Mouse (Mus musculus) gastrocnemius, adult 2 months (tissue): ENCODE data around the gene Sumf1. TPM values are rescaled to one million over a fixed set of nuclear protein-coding genes. Genes with fewer than 3 reads are reported as not detected.

Experiments
- DNase-seq: peaks from one replicate; pipeline ENCODE4 v3.0.0; 2022
- H3K27ac ChIP-seq: fragments of 200-600 bp; 2 replicates; pipeline ENCODE4 v1.8.1; 2022; ENCODE audit warnings: mild to moderate bottlenecking
- H3K4me3 ChIP-seq: fragments of 200-600 bp; 2 replicates; pipeline ENCODE4 v1.8.1; 2022; ENCODE audit warnings: mild to moderate bottlenecking, moderate library complexity
- CTCF ChIP-seq: fragments of 200-600 bp; IDR thresholded peaks from 2 replicates; pipeline ENCODE4 v1.8.1; 2022; ENCODE audit warnings: antibody characterized with exemption, mild to moderate bottlenecking, moderate library complexity
- intact Hi-C: fragments of 180-260 bp; cut with DNase I; formaldehyde crosslinking; loops from one replicate; pipeline ENCODE4 v1.15.1; 2025
- total RNA-seq, 2 experiments: library from RNA; stranded (reverse); gene quantifications; 2 replicates each; pipeline ENCODE4 v1.2.3; 2021

The Sumf1 gene
- total RNA-seq, 2 experiments from 2014 or later = 7.4 to 9.4 TPM

DNA sequence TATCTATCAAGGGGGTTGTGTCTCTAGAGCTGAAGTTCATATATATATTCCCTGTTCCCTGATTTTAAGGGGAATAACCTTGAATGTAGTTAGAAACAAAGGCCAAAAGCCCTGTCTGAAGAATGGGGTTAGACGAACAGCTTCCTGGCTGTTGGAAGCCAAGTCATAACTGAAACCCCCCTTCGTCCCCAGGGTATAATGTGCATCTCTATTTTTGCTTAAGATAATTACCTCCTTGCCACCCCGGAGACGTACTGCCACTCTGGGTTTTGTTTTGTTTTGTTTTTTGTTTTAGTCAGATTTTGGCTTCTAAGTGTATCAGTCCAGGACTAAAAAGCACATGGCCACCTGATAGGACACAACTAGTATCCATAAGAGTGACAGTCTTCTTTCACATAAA, 31.1 kb downstream of the Sumf1 start:
- no peak for TF ChIP-seq CTCF
- H3K4me3 ChIP-seq = no peak overlapping the region
- no peak overlapping the region for H3K27ac ChIP-seq
- intact Hi-C loops = no loop called here
- DNase-seq = no peak

DNA sequence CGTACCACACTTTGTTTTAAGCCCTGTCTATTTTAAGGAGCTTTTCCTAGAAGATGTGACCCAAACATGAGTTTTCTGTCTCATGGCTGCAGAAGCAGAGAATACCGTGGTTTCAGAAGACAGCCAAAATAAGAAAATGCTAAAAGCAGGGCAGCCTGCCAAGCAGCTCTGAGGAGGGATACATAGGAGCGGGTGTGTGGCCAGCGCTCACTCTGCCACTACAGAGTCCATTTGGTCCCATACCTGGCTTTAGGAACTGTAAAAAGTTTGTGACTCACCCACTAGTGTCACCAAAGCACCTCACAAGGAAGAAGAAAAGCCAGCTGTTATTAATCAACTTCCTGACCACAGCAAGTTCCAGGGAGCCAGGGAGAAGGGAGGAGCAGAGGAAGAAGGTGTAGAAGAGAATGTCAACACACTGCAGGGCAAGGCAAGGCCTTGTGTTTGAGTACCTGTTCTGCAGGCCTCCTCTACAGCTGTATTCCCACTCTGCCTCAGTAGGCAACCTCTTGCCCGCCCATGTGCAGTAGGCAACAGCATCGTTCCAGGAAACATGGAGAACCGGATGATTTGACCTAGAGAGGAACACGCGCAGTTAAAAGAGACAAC, 32.6 kb downstream of the Sumf1 start:
- peak overlapping the region; percentile 8; the same call in 1 of the 2 replicates for H3K27ac ChIP-seq
- DNase-seq = no peak

DNA sequence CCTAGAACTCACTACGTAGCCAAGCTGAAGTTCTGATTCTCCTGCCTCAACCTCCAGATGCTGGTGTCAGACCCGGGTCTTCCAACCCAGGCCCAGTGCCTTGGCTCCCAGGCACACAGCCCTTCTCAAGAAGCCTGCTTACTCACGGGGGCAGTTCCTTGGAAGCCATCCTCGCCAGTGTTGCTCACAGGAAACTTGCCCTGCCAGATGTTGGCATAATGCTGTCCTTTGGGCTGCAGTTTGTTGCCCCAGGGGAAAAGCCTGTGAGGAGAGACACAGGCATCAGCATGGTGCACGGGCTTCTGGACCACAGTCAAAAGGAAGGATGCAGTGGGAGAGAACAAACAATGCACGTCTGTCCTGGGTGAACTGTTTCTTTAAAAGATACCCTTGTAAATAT, 33.3 kb downstream of the Sumf1 start:
- Histone ChIP-seq H3K4me3 (no peak overlapping the region), H3K27ac (peak overlapping the region; percentile 24; the same call in 1 of the 2 replicates)
- intact Hi-C loops = no loop called here
- no peak for TF ChIP-seq CTCF
- no peak for DNase-seq

More for the DNA sequence above, 32.6 kb downstream of the Sumf1 start:
- TF ChIP-seq CTCF = no peak
- H3K4me3 ChIP-seq = no peak overlapping the region
- intact Hi-C loops = no loop called here

DNA sequence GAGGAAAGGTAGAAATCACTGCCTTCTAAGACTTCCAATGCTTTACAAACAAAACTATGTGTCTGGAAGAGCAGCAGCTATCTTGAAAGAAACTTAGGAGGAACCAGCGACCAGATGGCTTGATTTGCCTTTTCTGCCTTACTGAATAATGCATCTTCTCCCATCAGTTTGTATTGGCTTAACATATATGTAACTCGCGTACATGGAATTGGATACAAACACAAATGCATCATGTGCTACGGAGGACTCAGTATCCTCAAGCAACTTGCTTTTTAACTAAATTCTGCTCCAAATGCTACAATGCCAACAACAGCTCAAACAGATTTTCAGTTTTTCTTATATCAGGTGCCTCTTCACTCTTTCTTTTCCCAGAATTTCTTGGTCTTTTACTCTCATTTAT, 36.1 kb downstream of the Sumf1 start:
- intact Hi-C loops = no loop called here
- H3K4me3 ChIP-seq = no peak overlapping the region
- TF ChIP-seq CTCF = no peak
- no peak for DNase-seq
- H3K27ac ChIP-seq = no peak overlapping the region

DNA sequence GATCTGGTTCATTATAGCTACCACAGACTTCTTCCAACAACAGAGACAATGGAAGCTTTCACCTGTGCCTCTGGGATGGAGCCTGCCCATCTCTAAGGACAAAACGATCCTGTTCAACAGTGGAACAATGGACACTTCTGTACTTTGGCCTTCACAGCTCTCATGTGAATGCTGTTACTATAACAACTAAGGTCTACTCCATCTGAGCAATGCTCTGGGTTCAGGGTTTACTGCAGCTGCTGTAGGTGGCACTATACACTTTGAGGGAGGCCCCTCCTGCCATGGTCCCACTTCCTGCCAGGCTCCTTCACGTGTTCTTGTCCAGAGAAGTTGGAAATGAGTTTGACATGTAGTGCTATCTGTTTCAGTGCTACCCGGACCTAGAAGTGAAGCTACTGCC, 36.9 kb downstream of the Sumf1 start:
- H3K4me3 ChIP-seq = no peak overlapping the region
- intact Hi-C loops = no loop called here

DNA sequence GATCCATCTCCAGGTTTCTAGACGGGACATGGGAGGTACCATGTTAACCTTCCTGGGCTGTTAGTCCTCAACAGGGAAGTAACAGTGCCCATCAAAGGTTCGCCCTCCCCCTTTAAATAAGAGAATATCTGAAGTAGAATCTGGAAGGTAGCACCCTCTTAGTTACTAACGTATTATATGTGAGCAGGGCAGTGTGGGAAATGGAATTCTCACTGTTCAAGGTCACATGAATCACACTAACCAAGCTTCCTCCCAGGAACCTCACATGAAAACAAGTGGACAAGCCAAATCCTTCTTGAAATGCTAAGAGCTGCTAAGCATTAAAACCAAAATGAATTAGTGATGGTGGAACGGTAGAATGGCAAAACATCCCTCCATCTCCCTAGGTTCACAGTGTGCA, 38.7 kb downstream of the Sumf1 start:
- no peak overlapping the region for H3K27ac ChIP-seq
- DNase-seq = no peak
- TF ChIP-seq CTCF = no peak
- H3K4me3 ChIP-seq = no peak overlapping the region
- intact Hi-C loops = no loop called here

More for the DNA sequence above, 36.9 kb downstream of the Sumf1 start:
- DNase-seq = no peak
- TF ChIP-seq CTCF = no peak
- H3K27ac ChIP-seq = no peak overlapping the region

DNA sequence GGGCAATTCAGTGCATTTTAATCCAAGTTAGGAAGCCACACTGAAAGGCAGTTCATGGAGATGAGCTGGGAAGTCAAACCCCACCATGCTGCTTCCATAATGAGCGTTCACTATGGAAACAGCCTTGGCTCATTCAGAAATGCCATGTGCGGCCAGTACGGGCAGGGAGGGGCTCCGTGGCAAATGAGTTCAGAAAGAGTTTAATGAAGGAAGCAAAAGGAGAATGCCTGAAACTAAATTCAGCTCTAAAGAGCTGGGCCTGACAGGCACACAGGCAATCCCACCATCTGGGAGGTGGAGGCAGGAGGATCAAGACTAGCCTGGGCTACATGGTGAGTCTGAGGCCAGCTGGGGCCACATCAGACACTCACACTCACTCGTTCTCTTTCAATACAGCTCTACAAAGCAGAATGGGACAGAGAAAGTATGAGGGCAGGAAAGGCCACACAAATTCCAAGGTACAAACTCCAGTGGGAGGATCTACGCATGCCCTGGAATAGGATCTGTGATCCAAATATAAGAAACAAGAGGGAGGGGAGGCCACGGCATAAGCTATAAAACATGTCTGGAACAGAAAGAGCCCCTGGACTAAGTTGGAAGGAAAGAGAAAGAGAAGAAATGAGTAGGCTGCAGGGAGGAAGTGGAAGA, 39.3 kb downstream of the Sumf1 start:
- Histone ChIP-seq H3K4me3 (no peak overlapping the region), H3K27ac (no peak overlapping the region)
- intact Hi-C loops = no loop called here
- DNase-seq = no peak
- no peak for TF ChIP-seq CTCF

DNA sequence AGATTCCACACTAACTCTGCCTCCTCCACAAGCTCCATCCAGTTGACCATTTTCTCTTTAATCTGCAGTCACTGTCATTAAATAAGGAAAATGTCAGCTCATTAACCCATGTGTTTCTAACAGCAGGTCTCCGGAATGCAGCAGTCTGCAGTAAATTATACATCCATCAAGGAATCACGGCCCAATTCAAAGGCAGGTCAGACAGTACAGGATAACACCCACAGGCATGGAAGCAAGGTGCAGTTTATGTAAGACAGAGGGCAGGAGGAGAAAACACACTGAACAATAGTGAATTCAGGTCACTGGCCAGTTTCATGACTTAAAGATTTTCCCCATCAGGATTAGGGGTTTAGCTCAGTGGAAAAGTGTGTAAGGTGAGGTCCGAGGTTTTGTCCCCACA, 40.1 kb downstream of the Sumf1 start:
- no peak for DNase-seq
- Histone ChIP-seq H3K4me3 (no peak overlapping the region), H3K27ac (no peak overlapping the region)
- TF ChIP-seq CTCF = no peak
- intact Hi-C loops = no loop called here

DNA sequence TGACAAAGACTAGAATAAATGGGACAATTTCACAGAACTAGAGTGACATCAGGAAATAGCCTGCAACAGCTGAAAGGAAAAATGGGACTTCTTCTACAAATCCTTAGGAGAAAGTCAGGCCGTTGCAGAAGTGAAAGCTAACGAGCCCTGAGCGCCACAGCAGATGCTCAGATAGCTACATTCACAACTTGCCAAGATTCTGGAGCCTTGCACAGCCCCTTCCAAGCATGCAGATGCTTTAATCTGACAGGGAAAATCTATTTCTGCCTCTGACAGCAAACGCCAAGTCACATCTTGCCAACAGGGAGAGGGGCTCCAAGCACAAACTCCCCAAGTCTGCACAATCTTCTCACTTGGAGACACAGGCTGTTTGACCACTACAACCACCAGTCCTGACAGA, 42.6 kb downstream of the Sumf1 start:
- TF ChIP-seq CTCF = no peak
- intact Hi-C loops = no loop called here
- DNase-seq = no peak
- no peak overlapping the region for H3K27ac ChIP-seq
- no peak overlapping the region for H3K4me3 ChIP-seq

DNA sequence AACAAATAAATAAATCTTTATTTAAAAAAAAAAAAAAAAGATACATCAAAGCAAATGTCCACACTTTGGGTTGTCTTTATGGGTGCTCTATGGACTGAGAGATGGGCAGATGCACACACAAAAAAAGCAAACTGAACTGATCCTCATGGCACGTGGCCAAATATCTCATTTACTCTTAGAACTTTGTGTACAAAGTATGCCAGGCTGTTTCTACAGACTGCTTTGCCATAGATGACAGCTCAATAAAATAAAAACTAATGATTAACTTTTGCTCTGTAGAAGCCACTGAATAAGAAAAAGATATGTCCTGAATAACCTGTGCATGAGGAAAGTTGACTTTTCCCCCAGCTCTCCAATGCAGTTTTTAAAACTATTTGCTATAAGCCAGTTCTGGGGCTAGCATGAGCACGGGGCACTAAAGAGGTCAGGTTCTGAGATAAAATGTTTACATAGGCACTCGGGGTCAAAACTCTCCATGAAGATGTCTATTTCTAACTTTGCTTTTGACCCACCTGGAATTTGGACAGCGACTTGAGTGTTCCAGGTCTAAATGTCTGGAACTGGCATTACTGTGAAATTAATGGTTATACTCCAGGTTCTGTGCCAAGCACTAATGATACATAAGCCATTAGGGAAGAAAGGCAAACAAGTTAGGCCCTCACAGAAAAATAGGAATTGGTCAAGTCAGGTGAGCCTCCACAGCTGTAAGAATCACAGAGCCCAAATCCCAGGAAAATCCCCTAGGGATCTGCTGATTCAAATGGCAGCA, 44.5 kb downstream of the Sumf1 start:
- intact Hi-C loops = no loop called here
- TF ChIP-seq CTCF = no peak
- Histone ChIP-seq H3K27ac (no peak overlapping the region), H3K4me3 (no peak overlapping the region)
- no peak for DNase-seq

DNA sequence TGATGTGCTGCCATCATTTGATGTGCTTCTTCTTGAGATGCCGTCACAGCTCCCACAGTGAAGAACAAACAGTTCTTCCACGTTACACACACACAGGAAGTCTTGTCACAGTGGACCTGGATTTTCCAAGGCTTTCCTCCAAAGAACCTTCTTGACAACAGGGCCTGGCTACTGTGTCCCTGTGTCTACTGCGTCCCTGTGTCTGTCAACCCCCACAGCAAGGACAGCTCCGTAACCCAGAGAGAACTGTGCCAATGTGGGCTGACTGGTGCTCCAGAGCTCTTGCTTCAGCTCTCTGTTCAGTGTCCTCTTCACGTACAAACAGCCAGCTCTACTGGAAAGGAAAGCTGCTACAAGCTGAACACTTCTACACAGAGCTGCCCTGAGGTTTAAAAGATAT, 48.4 kb downstream of the Sumf1 start:
- DNase-seq = no peak
- no peak for TF ChIP-seq CTCF
- intact Hi-C loops = no loop called here
- H3K4me3 ChIP-seq = no peak overlapping the region
- no peak overlapping the region for H3K27ac ChIP-seq

DNA sequence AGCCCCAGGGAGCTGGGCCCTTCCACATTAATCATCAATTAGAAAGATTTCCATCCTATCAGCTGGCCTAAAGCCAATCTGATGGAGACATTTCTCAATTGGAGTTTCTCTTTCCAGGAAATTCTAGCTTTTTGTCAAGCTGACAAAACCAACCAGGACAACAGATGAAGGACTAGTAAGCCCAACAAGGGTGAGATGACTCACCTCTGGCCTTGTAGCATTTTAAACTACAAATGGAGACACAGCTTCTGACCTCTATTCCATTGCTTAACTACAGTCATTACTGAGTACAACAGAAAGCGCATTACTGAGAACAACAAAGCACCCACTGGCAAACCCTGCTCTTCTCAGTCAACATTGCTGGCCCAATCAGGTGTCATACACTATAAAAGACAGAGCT, 49.1 kb downstream of the Sumf1 start:
- Histone ChIP-seq H3K27ac (no peak overlapping the region), H3K4me3 (no peak overlapping the region)
- TF ChIP-seq CTCF = no peak
- intact Hi-C loops = no loop called here
- DNase-seq = no peak

DNA sequence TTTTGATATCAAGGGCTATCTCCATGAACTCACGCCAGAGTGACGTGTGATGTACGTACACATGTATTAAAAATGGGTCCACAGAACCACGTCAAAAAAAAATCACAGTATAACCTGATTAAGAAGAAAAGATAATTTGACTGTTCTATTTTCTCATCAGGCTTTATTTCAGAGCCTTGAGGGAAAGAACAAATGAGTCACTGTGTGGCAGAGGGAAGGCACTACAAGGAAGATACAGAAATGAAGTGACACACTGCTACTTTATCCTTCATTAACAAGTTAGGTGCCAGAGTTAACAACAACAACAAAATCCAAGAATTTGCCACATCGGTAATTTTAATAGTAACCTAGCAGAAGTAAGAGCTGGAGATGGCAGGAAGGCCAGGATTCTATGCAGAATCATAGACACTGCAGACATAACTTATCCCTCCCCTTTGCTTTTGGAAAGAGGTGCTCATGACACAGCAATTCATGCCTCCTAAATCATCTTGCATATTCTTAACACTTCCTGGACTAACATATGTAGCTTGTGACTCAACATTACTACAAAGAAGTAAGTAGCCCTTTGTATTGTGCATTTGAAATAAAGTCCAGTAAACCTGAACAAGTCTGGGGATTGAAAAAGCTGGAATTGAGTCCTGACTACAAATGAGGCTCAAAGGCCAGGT, 53.0 kb downstream of the Sumf1 start:
- Histone ChIP-seq H3K4me3 (no peak overlapping the region), H3K27ac (no peak overlapping the region)
- no peak for TF ChIP-seq CTCF
- no peak for DNase-seq
- intact Hi-C loops = no loop called here
